Comparison of ENCODE assay signal across 10 mouse cellular contexts in genomic region chr3:65905281-65906169, GRCm38 (mm10). TPM values are rescaled to one million over a fixed set of nuclear protein-coding genes. Genes with fewer than 3 reads are reported as not detected.
DNase-seq lines count a peak whose midpoint lies in the region; ATAC-seq and TF ChIP-seq lines count a peak whose summit lies in the region.
"Had no signal": no experiment of that assay in that cellular context is flagged by ENCODE, and none has a peak within 500 bp of the region (broad histone marks: within the 10 kb centered on the region; RNA-seq: fewer than 3 reads in every experiment).

No protein-coding gene starts in this region.

- DNase-seq in lung, embryonic 14.5 days: peak; percentile 25
- no peak for DNase-seq in lung, postnatal 4 days
- DNase-seq in layer of hippocampus, postnatal 25 days (ENCODE audit: extremely low spot score in 1 of 2, low spot score in 1 of 2): no peak
- no peak for DNase-seq in cerebellum, postnatal 4 days (ENCODE audit: low spot score in 2 of 2)
- no peak for DNase-seq in thymus, postnatal 10 days (ENCODE audit: low spot score in 2 of 2)
- DNase-seq: liver, embryonic 13.5 days; right cerebral cortex, postnatal 4 days had no signal

- no peak overlapping the region for H3K27ac ChIP-seq in lung, embryonic 14.5 days (ENCODE audit: low read depth)
- no peak overlapping the region for H3K27ac ChIP-seq in forebrain, embryonic 16.5 days (ENCODE audit: low read length)
- H3K27ac ChIP-seq in hindbrain, embryonic 15.5 days (replicated peaks): peak overlapping the region; percentile 8; the same call in 1 of the 2 replicates
- no peak overlapping the region; the same call in 1 of the 2 replicates for H3K27ac ChIP-seq in neural tube, embryonic 15.5 days (replicated peaks)
- H3K27ac ChIP-seq: liver, embryonic 13.5 days had no signal

- no peak overlapping the region for H3K9ac ChIP-seq in lung, embryonic 14.5 days
- no peak overlapping the region for H3K9ac ChIP-seq in forebrain, embryonic 16.5 days (replicated peaks; ENCODE audit: low read depth, low read length)
- no peak overlapping the region for H3K9ac ChIP-seq in hindbrain, embryonic 15.5 days
- H3K9ac ChIP-seq in neural tube, embryonic 15.5 days (replicated peaks): no peak overlapping the region
- H3K9ac ChIP-seq: liver, embryonic 13.5 days had no signal

- no peaks in the 10 kb centered on the region for H3K4me1 ChIP-seq in lung, embryonic 14.5 days (ENCODE audit: insufficient read depth)
- H3K4me1 ChIP-seq in forebrain, embryonic 16.5 days (replicated peaks; ENCODE audit: control insufficient read depth, insufficient read depth, low read length): no peaks in the 10 kb centered on the region
- H3K4me1 ChIP-seq in hindbrain, embryonic 15.5 days (replicated peaks): no peaks in the 10 kb centered on the region
- H3K4me1 ChIP-seq in neural tube, embryonic 15.5 days: no peaks in the 10 kb centered on the region

- H3K9me3 ChIP-seq in lung, embryonic 14.5 days (ENCODE audit: low read depth, low read length): no peaks in the 10 kb centered on the region
- no peaks in the 10 kb centered on the region for H3K9me3 ChIP-seq in forebrain, embryonic 16.5 days (ENCODE audit: control insufficient read depth, low read length)
- H3K9me3 ChIP-seq in hindbrain, embryonic 15.5 days: no peaks in the 10 kb centered on the region
- no peaks in the 10 kb centered on the region for H3K9me3 ChIP-seq in neural tube, embryonic 15.5 days (replicated peaks)
- H3K9me3 ChIP-seq: liver, embryonic 13.5 days had no signal

- peak; percentile 47; the same call in 1 of the 2 replicates for ATAC-seq in lung, embryonic 14.5 days (ENCODE audit: insufficient read depth)
- 0 out of 2 replicates have a peak, but pooled peaks have one; percentile 54 for ATAC-seq in forebrain, embryonic 16.5 days
- no peak for ATAC-seq in hindbrain, embryonic 15.5 days (ENCODE audit: low FRiP score, low read depth)
- peak; percentile 55; the same call in 1 of the 2 replicates for ATAC-seq in neural tube, embryonic 15.5 days (ENCODE audit: low FRiP score)

- H3K36me3 ChIP-seq in lung, embryonic 14.5 days (ENCODE audit: insufficient read depth): no peaks in the 10 kb centered on the region
- H3K36me3 ChIP-seq in forebrain, embryonic 16.5 days (ENCODE audit: control insufficient read depth, insufficient read depth): no peaks in the 10 kb centered on the region
- no peaks in the 10 kb centered on the region for H3K36me3 ChIP-seq in hindbrain, embryonic 15.5 days
- H3K36me3 ChIP-seq in neural tube, embryonic 15.5 days: no peaks in the 10 kb centered on the region
- H3K36me3 ChIP-seq: liver, embryonic 13.5 days had no signal

- 14% methylated on average over 7 of the region's 7 CpGs for WGBS in lung, embryonic 14.5 days
- WGBS in forebrain, embryonic 16.5 days: 45% methylated on average over 7 of the region's 7 CpGs
- 38% methylated on average over 7 of the region's 7 CpGs for WGBS in hindbrain, embryonic 15.5 days
- WGBS in neural tube, embryonic 15.5 days: 52% methylated on average over 7 of the region's 7 CpGs

- TF ChIP-seq CTCF in lung, embryonic 14.5 days (IDR thresholded peaks at IDR 0.05; ENCODE audit: low read depth): no peak

- H3K27me3 ChIP-seq in lung, embryonic 14.5 days (ENCODE audit: insufficient read depth, low read length): no peaks in the 10 kb centered on the region
- no peaks in the 10 kb centered on the region for H3K27me3 ChIP-seq in forebrain, embryonic 16.5 days (replicated peaks; ENCODE audit: control insufficient read depth, insufficient read depth, low read length)
- no peaks in the 10 kb centered on the region for H3K27me3 ChIP-seq in hindbrain, embryonic 15.5 days
- no peaks in the 10 kb centered on the region for H3K27me3 ChIP-seq in neural tube, embryonic 15.5 days (replicated peaks)
- H3K27me3 ChIP-seq: liver, embryonic 13.5 days had no signal

- no peak overlapping the region for H3K4me3 ChIP-seq in lung, embryonic 14.5 days (ENCODE audit: low read depth, low read length)
- H3K4me3 ChIP-seq in forebrain, embryonic 16.5 days (replicated peaks; ENCODE audit: low read length): no peak overlapping the region
- no peak overlapping the region for H3K4me3 ChIP-seq in hindbrain, embryonic 15.5 days
- H3K4me3 ChIP-seq in neural tube, embryonic 15.5 days (replicated peaks): no peak overlapping the region
- H3K4me3 ChIP-seq: liver, embryonic 13.5 days had no signal

- H3K4me2 ChIP-seq in lung, embryonic 14.5 days: no peak overlapping the region
- H3K4me2 ChIP-seq in forebrain, embryonic 16.5 days (ENCODE audit: low read length): no peak overlapping the region
- no peak overlapping the region for H3K4me2 ChIP-seq in hindbrain, embryonic 15.5 days
- no peak overlapping the region for H3K4me2 ChIP-seq in neural tube, embryonic 15.5 days
- H3K4me2 ChIP-seq: liver, embryonic 13.5 days had no signal

RNA-seq across cellular contexts. Expression of gene Ccnl1, which starts 52.5 kb away (rescaled TPM):
- polyA plus RNA-seq in lung, embryonic 14.5 days (2014; fragmentation: Nextera tagmentation; extraction: Ambion mirVana): 129 and 135 TPM in 2 replicates
- 78.0 and 96.6 TPM in 2 replicates for polyA plus RNA-seq in forebrain, embryonic 16.5 days (2015; fragmentation: Nextera tagmentation; extraction: Ambion mirVana)
- polyA plus RNA-seq in hindbrain, embryonic 15.5 days (2015; fragmentation: Nextera tagmentation; extraction: Ambion mirVana): 63.6 and 66.1 TPM in 2 replicates
- polyA plus RNA-seq in neural tube, embryonic 15.5 days (2015; fragmentation: Nextera tagmentation; extraction: Ambion mirVana): 63.4 and 68.3 TPM in 2 replicates
- 10 to 100 TPM; 50.5 to 61.3 TPM for total RNA-seq in layer of hippocampus, postnatal 25 days (2021)
